In genomic region chr1:154805038-154805437, GRCm38 (mm10) we compare ENCODE assay signal across 17 mouse cellular contexts.
"Had no signal": no experiment of that assay in that cellular context is flagged by ENCODE, and none has a peak within 500 bp of the region (broad histone marks: within the 10 kb centered on the region; RNA-seq: fewer than 3 reads in every experiment).

No protein-coding gene starts in this region.

- H3K9ac ChIP-seq: liver, embryonic 13.5 days had no signal

- DNase-seq: kidney, postnatal 14 days; kidney, postnatal 4 days; layer of hippocampus, postnatal 36 days; liver, embryonic 13.5 days; lung, adult 2 months; lung, postnatal 14 days; lung, postnatal 4 days; midbrain, embryonic 14.5 days; right cerebral cortex, adult 18-20 months; right cerebral cortex, postnatal 14 days; right cerebral cortex, postnatal 4 days; thymus, adult 2 months; thymus, postnatal 14 days; thymus, postnatal 4 days had no signal

- H3K36me3 ChIP-seq: liver, embryonic 13.5 days had no signal

- H3K9me3 ChIP-seq: liver, embryonic 13.5 days had no signal

- H3K4me3 ChIP-seq: left cerebral cortex, adult 2 months; liver, embryonic 13.5 days had no signal

- H3K4me2 ChIP-seq: liver, embryonic 13.5 days; midbrain, embryonic 11.5 days had no signal

- H3K27ac ChIP-seq: left cerebral cortex, adult 2 months; liver, embryonic 13.5 days; stomach, postnatal 0 days had no signal

- H3K4me1 ChIP-seq: liver, embryonic 13.5 days had no signal

- H3K27me3 ChIP-seq: liver, embryonic 13.5 days had no signal
